Mouse (Mus musculus) thymus, adult 2 months (tissue): ENCODE measurements around the gene Creb5.

Experiments
- CTCF ChIP-seq: fragments of 200-500 bp; IDR thresholded peaks from 2 replicates; pipeline ENCODE4 v1.5.1; 2012; ENCODE audit warnings: mild to moderate bottlenecking, control low read depth, low read length, moderate library complexity, borderline replicate concordance; ENCODE audit not compliant: control insufficient read depth, poor library complexity, insufficient read depth; ENCODE audit errors: extremely low read depth
- POLR2A ChIP-seq: fragments of 200-500 bp; IDR thresholded peaks from 2 replicates; pipeline ENCODE4 v1.6.1; 2012; ENCODE audit warnings: mild to moderate bottlenecking, low read length, control low read depth, moderate library complexity; ENCODE audit not compliant: control insufficient read depth, poor library complexity, insufficient read depth; ENCODE audit errors: extremely low read depth

GRCm38 (mm10) chr6:53429891-53430290 lies 142.8 kb downstream of the Creb5 start:
- no peak for TF ChIP-seq CTCF
- no peak for TF ChIP-seq POLR2A
